Comparison of ENCODE assay signal across 31 mouse cellular contexts in genomic region chrX:21714829-21715228, GRCm38 (mm10). TPM values are rescaled to one million over a fixed set of nuclear protein-coding genes. Genes with fewer than 3 reads are reported as not detected.
A peak's percentile ranks its signal among the peaks of the same experiment; 100 is the strongest.
DNase-seq lines count a peak whose midpoint lies in the region; ATAC-seq and TF ChIP-seq lines count a peak whose summit lies in the region.
"Had no signal": no experiment of that assay in that cellular context is flagged by ENCODE, and none has a peak within 500 bp of the region (broad histone marks: within the 10 kb centered on the region; RNA-seq: fewer than 3 reads in every experiment).

TSS of gene Slc6a14 (plus strand) at chrX:21714896.

- H3K36me3 ChIP-seq in lung, postnatal 0 days (ENCODE audit: insufficient read depth, low read length) = no peaks in the 10 kb centered on the region
- H3K36me3 ChIP-seq in stomach, postnatal 0 days (ENCODE audit: control insufficient read depth, insufficient read depth, low read length) = no peaks in the 10 kb centered on the region
- H3K36me3 ChIP-seq: embryonic facial prominence, embryonic 10.5 days; forebrain, embryonic 10.5 days; G1E; limb, embryonic 12.5 days; liver, embryonic 12.5 days; midbrain, embryonic 15.5 days; neural tube, embryonic 12.5 days had no signal

- intact Hi-C loops in left cerebral cortex, postnatal 4 days (cut with DNase I) = no loop called here

- 36% methylated on average over 7 of the region's 7 CpGs for WGBS in large intestine, adult 2 months
- 40% methylated on average over 7 of the region's 7 CpGs for WGBS in lung, postnatal 0 days
- 55% methylated on average over 7 of the region's 7 CpGs for WGBS in stomach, postnatal 0 days

- no peak for TF ChIP-seq EP300 in lung, postnatal 0 days (IDR thresholded peaks at IDR 0.05)
- no peak for TF ChIP-seq EP300 in stomach, postnatal 0 days (optimal IDR thresholded peaks at IDR 0.05)

- DNase-seq in testis, postnatal 10 days (ENCODE audit: low spot score) = peak; percentile 35
- no peak for DNase-seq in testis, postnatal 14 days (ENCODE audit: low spot score)
- DNase-seq in large intestine, adult 2 months (ENCODE audit: low read depth, low spot score) = peak; percentile 37
- DNase-seq in lung, postnatal 0 days (ENCODE audit: low spot score) = peak; percentile 58
- DNase-seq in stomach, postnatal 0 days (ENCODE audit: low spot score) = peak; percentile 11
- no peak for DNase-seq in left cerebral cortex, postnatal 4 days
- no peak for DNase-seq in frontal cortex, postnatal 36 days (ENCODE audit: low spot score in 2 of 2)
- DNase-seq: cerebellum, adult 9-10 months; gastrocnemius, postnatal 25 days; heart, postnatal 36 days; kidney, adult 11 months; right cerebral cortex, adult 18-20 months; right cerebral cortex, postnatal 4 days; thymus, adult 2 months; thymus, postnatal 4 days had no signal

- peak within 1 kb of the TSS; percentile 34 for H3K4me2 ChIP-seq in lung, postnatal 0 days (replicated peaks; ENCODE audit: low read depth, low read length)
- no peak within 1 kb of the TSS for H3K4me2 ChIP-seq in stomach, postnatal 0 days (replicated peaks; ENCODE audit: low read depth)
- H3K4me2 ChIP-seq: hindbrain, embryonic 14.5 days; limb, embryonic 12.5 days; liver, embryonic 12.5 days; midbrain, embryonic 15.5 days; neural tube, embryonic 12.5 days had no signal

- no peaks in the 10 kb centered on the region for H3K4me1 ChIP-seq in lung, postnatal 0 days (ENCODE audit: insufficient read depth, low read depth, low read length)
- no peaks in the 10 kb centered on the region for H3K4me1 ChIP-seq in stomach, postnatal 0 days (replicated peaks; ENCODE audit: control insufficient read depth, insufficient read depth)
- H3K4me1 ChIP-seq: embryonic facial prominence, embryonic 10.5 days; forebrain, embryonic 10.5 days; limb, embryonic 12.5 days; liver, embryonic 12.5 days; midbrain, embryonic 15.5 days; neural tube, embryonic 12.5 days had no signal

- peak within 1 kb of the TSS; percentile 71 for H3K27ac ChIP-seq in lung, postnatal 0 days (ENCODE audit: low read length)
- H3K27ac ChIP-seq in stomach, postnatal 0 days (replicated peaks) = no peak within 1 kb of the TSS
- H3K27ac ChIP-seq: embryonic facial prominence, embryonic 10.5 days; forebrain, embryonic 10.5 days; hindbrain, embryonic 14.5 days; kidney, postnatal 0 days; limb, embryonic 12.5 days; liver, embryonic 12.5 days; macrophage; midbrain, embryonic 15.5 days; neural tube, embryonic 12.5 days had no signal

- H3K9me3 ChIP-seq in lung, postnatal 0 days (ENCODE audit: low read length) = no peaks in the 10 kb centered on the region
- no peaks in the 10 kb centered on the region for H3K9me3 ChIP-seq in stomach, postnatal 0 days (ENCODE audit: control insufficient read depth, low read length)
- H3K9me3 ChIP-seq: embryonic facial prominence, embryonic 10.5 days; forebrain, embryonic 10.5 days; G1E; limb, embryonic 12.5 days; liver, embryonic 12.5 days; midbrain, embryonic 15.5 days; neural tube, embryonic 12.5 days had no signal

- no peaks in the 10 kb centered on the region for H3K27me3 ChIP-seq in lung, postnatal 0 days (replicated peaks; ENCODE audit: insufficient read depth, low read length)
- H3K27me3 ChIP-seq in stomach, postnatal 0 days (ENCODE audit: control insufficient read depth, insufficient read depth, low read length) = no peaks in the 10 kb centered on the region
- H3K27me3 ChIP-seq: limb, embryonic 12.5 days; liver, embryonic 12.5 days; midbrain, embryonic 15.5 days; neural tube, embryonic 12.5 days had no signal

- no peak for TF ChIP-seq CTCF in lung, postnatal 0 days (IDR thresholded peaks at IDR 0.05)
- TF ChIP-seq CTCF in stomach, postnatal 0 days (IDR thresholded peaks at IDR 0.05; ENCODE audit: low read depth) = no peak

- H3K9ac ChIP-seq in lung, postnatal 0 days (replicated peaks; ENCODE audit: low read depth) = no peak within 1 kb of the TSS
- H3K9ac ChIP-seq in stomach, postnatal 0 days (ENCODE audit: low read length) = no peak within 1 kb of the TSS
- H3K9ac ChIP-seq: hindbrain, embryonic 14.5 days; limb, embryonic 12.5 days; liver, embryonic 12.5 days; midbrain, embryonic 15.5 days; neural tube, embryonic 12.5 days had no signal

- ATAC-seq in lung, postnatal 0 days = peak; percentile 93
- no peak for ATAC-seq in stomach, postnatal 0 days (ENCODE audit: low FRiP score, low TSS enrichment)
- ATAC-seq: forebrain, embryonic 16.5 days; liver, embryonic 12.5 days; midbrain, embryonic 15.5 days; Patski had no signal

- H3K4me3 ChIP-seq in lung, postnatal 0 days (ENCODE audit: low read depth, low read length) = peak within 1 kb of the TSS; percentile 14; the same call in 1 of the 2 replicates
- no peak within 1 kb of the TSS for H3K4me3 ChIP-seq in stomach, postnatal 0 days (ENCODE audit: low read depth, low read length)
- H3K4me3 ChIP-seq: embryonic facial prominence, embryonic 10.5 days; forebrain, embryonic 10.5 days; limb, embryonic 12.5 days; liver, embryonic 12.5 days; midbrain, embryonic 15.5 days; neural tube, embryonic 12.5 days had no signal

RNA-seq across cellular contexts. Expression of gene Slc6a14, which starts in this region (rescaled TPM):
- polyA plus RNA-seq in large intestine, adult 2 months (2012; rRNA removed) = 0.03 and 6.8 TPM in 2 replicates
- polyA plus RNA-seq in lung, postnatal 0 days (2015; fragmentation: Nextera tagmentation; extraction: Ambion mirVana) = 73.0 and 85.9 TPM in 2 replicates
- polyA plus RNA-seq in stomach, postnatal 0 days (2015; fragmentation: Nextera tagmentation; extraction: Ambion mirVana) = 1.8 and 4.5 TPM in 2 replicates
- not detected for total RNA-seq in left cerebral cortex, postnatal 4 days (2021)
- total RNA-seq: common myeloid progenitor, adult 5-6 weeks; G1E; gastrocnemius, postnatal 25 days; heart, postnatal 36 days; layer of hippocampus, postnatal 14 days; left cerebral cortex, adult 8-10 months had no signal
- polyA plus RNA-seq: forebrain, embryonic 16.5 days; G1E; heart, embryonic 14.5 days; hindbrain, embryonic 14.5 days; liver, embryonic 12.5 days; macrophage; midbrain, embryonic 15.5 days; Patski had no signal

Comparison
In these comparisons a context has a peak if more than half of its experiments do, and no peak if none do; other contexts are left out.
1. DNase-seq: peak in testis, postnatal 10 days (single experiment), large intestine, adult 2 months (single experiment), lung, postnatal 0 days (single experiment) and stomach, postnatal 0 days (single experiment); none in testis, postnatal 14 days (single experiment), left cerebral cortex, postnatal 4 days (single experiment) and frontal cortex, postnatal 36 days (0 of 2).